Mouse (Mus musculus) spleen, postnatal 14 days (tissue): ENCODE results near the gene Hyal5.

Experiments
- DNase-seq, 2 experiments: peaks; one replicate each; pipeline ENCODE4 v3.0.0; 2021 to 2022; ENCODE audit warnings: low spot score in 2 of 2

Hyal5 gene

DNA sequence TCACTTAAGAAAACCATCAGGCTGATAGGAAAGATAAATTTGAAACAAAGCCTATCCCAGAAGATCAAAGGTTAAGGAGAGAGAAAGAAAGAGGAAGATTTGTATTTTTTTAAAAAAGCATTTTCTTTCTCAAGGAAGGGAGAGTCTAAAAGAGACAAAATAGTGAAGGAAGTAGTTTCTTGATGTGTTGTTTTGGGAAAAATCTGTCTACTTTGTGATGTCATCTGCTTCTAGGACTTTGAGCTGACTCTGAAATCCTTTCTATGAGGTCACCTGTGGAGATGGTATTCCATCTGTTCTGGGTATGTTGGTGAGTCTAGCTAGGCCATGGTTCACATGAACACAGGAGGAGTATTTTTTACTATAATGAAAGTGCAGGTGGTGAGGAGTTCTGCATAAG, at the start of gene Hyal5:
Gene Hyal5, plus strand, starts transcription at position 301 of the 400 bp plus-strand sequence.
- no peak for DNase-seq

DNA sequence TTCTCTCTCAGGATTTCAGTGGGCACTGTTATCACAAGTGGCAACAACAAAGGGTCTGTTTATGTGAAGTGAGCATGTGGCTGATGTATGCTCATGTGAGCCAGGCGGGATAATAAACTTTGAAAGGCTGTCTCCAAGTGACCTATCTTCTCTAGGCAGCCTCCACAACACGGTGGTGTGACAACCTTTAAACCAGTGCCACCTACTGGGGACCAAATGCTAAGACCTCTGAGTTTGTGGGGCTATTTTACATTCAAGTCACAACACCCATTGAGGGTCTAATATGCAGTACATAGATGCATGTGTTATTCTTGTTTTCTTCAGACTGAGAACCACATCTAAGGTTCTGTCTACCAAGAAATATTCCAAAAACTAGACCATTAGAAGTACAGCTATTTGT, 35.7 kb upstream of the Hyal5 start:
- DNase-seq: no peak

DNA sequence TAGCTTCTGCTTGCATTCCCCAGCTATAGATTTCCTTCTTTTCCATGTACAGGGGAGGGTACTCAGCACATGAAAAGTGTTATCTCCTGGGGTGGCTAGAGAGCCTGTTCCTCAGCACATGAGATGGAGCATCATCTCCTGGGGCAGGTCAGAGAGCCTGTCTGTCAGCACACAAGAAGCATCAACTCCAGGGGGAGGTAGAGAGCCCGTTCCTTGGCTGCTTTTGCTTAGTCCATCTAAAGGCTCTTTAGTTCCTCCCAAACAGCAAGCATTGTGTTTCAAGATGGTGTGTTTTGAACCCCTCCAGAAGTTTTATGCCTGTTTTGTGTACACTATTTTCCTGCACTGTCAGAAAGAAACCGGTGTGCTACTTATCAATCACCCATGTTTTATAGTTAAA, 2.5 kb downstream of the Hyal5 start:
- no peak for DNase-seq

DNA sequence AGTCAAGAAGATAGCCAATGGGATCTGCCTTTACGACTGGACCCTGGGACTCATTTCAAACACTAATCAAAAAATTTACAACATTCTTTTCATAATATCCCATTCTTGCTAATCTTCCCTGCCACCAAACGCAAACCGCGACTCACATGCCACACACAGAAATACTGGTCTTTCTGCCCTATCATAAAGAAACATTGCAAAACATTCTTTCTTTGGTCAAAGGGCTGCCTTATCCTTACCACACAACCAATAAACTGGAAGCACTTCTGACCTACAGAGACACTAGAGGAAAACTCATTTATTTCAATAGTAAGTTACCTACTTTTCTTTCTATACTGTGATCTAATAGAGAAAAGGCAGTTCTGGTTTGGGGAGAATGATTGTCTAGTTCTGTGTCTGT, 5.9 kb downstream of the Hyal5 start:
- no peak for DNase-seq

DNA sequence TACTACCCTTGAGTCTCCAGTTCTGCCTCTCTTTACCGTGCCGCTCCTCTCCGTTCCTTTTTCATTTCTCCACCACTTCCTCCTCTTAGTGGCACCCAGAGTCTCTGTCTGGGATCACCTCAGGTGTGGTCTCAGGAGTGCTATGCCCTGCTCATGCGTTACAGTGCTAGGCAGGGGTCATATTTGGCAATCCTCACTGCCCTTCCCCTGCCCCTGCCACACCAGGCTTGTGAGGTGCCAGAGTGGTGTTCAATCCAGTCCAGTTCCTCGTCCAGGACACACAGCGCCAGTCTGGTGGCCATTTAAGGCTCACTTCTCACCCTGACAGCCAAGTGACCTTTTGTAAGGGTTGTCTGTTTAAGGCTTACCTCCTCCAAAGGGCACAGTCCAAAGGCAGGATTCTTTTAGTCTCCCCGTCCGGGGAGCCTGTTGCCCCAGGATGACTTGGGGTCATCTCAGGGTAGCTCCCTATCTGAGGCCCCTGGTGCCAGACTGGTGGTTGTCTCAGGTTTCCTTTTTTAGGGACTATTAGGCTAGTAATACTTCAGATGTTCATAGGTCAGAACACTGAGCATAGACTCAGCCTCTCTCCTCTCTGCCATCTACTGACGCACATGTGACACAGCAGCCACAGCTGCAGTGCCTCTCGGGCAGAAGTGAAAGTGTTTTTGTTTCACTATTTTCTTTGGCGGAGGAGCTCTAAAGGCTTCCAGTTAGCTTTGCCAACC, 36.5 kb downstream of the Hyal5 start:
- DNase-seq: no peak

DNA sequence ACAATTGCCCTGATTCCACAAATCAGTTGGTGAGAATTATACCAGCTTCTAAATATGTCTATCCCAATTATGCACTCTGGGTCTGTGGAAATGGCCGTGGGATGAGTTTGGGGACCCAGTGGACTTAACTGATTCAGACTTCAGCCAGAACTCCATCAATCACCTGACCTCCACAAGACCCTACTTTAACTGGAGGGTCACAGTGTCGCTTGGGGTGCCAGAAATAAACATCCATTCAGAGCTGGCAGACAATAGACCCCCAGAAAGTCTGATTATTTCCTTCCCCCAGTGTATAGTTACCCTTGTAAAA, 37.0 kb downstream of the Hyal5 start:
- no peak for DNase-seq

DNA sequence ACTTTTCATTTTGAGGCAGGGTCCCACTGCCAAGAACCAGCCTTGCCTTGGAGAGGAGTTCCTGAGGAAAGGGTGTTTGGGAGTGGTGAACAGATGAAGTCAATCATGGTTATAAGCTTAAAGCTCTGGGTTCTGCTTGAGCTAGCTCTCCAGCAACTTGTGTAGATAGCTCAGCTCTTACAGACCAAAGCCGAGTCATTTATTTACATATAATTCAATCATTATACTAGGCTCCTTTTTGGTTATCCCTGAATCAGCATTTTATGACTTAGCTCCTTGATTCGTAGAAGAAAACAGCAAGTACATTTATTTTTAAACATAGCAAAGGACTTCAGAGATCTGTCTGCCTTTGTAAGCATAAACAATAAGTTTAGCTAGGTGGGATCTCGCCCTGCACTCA, 47.3 kb downstream of the Hyal5 start:
- no peak for DNase-seq

DNA sequence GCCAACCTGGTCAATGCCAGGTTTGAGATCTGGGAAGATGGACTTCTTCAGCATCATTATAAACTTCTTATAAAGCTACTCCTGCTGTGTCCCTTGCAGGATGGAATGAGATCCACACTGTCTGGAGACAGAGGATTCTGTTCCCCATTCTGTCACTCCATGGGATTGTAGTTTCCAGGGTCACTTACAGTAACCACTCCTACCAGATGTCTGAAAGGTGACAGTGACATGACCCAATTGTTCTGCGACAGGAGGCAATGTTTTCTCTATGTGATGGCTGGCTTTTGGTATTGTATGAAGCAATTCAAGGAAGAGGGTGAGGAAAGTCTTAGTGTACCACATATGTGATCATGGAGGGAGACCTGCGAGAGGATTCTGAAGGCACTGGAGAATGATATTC, 50.0 kb downstream of the Hyal5 start:
- DNase-seq: no peak

DNA sequence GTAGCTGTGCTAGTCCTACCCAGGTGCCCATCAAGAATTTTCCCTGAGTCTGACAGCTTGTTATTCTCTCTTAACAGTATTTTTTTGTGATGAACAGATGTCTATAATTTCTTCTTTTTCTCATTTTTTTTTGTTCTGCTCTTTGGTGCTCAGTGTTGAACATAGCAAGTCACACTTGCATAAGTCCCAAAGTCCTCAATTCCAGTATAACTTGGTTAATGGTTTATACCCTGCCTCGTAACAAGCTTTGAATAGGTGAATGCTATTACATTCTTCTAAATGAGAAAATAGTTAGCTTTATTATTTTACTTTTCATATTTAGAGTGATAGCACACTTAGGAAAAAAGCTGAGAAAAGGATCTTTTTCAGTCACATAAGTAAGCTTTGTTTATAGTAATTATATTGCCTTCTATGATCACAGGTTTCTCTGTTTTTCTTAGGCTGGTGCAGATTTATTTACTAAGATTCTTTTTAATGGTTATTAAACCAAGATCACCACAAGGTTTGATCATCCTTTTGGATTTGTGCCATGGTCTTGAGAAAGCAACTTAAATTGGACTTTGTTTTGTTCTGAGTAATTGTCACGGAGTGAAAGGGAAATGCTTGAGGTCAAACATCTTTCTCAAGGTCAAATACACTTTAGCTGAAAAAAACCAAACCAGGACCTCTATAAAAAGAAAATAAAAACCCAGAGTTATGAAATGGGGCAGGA, 52.4 kb downstream of the Hyal5 start:
- DNase-seq: no peak

DNA sequence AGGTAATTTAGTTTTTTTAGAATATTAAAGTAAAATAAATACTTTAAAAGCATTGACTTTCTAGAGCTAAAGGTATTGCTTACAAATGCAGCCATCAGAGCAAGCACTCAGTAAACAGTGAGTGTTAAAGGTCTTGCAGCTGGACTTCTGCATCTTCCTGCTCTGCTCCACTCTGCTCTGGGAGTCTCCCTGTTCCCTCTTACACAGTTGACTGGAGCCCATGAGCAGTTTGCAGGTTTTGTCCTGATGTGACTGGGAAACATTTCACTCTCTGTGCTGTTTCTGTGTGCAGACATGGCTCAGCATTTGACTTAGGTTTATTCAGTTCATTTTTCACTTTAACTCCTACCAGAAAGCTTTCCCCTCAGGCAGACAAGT, 52.9 kb downstream of the Hyal5 start:
- no peak for DNase-seq

DNA sequence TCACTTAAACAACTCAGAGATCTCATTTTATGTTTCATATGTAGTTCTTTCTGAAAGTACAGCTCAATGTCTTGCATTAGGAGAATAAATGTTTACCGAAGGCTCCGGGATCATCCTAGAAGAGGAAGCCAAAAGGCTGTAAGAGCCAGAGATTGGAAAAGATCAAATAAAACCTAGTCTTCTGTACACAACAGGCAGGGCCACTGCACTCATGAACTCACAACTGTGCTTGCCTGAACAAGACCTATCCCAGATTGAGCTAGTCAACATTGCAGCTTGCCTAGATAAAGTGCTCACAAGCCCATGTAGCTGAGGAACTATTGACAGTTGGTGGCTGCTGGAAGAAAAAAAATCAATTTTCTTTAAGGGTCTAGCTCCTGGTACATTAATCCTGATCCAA, 55.8 kb downstream of the Hyal5 start:
- DNase-seq: no peak

DNA sequence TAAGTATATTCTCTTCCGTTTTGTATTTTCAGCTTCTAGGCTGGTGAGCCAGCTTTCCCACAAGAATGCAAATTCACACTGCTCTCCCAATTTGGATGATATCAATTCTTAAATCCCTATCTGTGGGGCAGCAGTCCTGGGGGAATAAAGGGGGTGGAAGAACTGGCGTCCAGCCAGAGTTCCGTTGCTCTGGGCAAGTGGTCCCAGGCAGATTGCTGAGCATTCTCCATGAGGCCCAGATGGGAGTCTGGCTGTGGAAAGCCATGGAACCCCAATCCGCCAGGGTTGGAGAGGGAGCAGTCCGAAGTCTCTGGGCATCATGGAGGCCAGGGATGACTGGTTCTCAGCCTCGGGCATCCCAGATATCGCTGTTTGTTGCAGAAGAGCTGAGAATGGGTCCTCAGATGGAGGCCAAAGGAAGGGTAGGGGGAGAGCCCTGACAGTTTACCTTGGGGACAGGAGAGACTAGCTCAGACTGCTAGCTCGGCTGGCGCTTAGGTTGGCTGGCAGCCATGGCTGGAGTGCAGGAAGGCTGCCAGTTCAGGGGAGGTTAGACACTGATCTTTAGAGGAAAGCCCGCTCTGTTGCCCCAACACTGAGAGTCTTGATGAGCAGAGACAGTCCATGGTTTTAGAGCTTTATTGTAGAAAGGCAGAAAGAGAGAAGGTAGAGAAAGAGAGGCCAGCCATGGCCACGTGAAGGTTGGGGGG, 67.4 kb downstream of the Hyal5 start:
- no peak for DNase-seq
